Mouse (Mus musculus) cerebellum, postnatal 4 days (tissue): Measurements from ENCODE around the gene Hdlbp.

Experiments
- DNase-seq, 2 experiments: peaks; one replicate each; pipeline ENCODE4 v3.0.0; 2022; ENCODE audit warnings: low spot score in 2 of 2, mixed read lengths in 1 of 2

The Hdlbp gene

GRCm38 (mm10) chr1:93445111-93445821 is 33.3 kb downstream of the Hdlbp start:
- peak; percentile 27 to 52 for DNase-seq

- peak; percentile 32 to 60 for DNase-seq
Observed at GRCm38 (mm10) chr1:93444405-93445110, 34.1 kb downstream of the Hdlbp start.

- DNase-seq: no peak
Observed at GRCm38 (mm10) chr1:93439321-93439720, 39.3 kb downstream of the Hdlbp start.

GRCm38 (mm10) chr1:93432087-93432486 is 46.5 kb downstream of the Hdlbp start:
- DNase-seq: no peak

- no peak for DNase-seq
Observed at GRCm38 (mm10) chr1:93403403-93403802, 75.2 kb downstream of the Hdlbp start.

GRCm38 (mm10) chr1:93401191-93402052 is 77.2 kb downstream of the Hdlbp start:
- DNase-seq: no peak

- DNase-seq: no peak
Observed at GRCm38 (mm10) chr1:93388906-93389305, 89.7 kb downstream of the Hdlbp start.

GRCm38 (mm10) chr1:93387198-93387597 is 91.4 kb downstream of the Hdlbp start:
- no peak for DNase-seq

GRCm38 (mm10) chr1:93379117-93379516 is 99.5 kb downstream of the Hdlbp start:
- DNase-seq: no peak

- no peak for DNase-seq
Observed at GRCm38 (mm10) chr1:93377307-93377706, 101.3 kb downstream of the Hdlbp start.

GRCm38 (mm10) chr1:93373665-93374064 is 105.0 kb downstream of the Hdlbp start, which contains the start of gene Ano7:
Gene Ano7, plus strand, starts transcription at chr1:93373930.
- DNase-seq: no peak

- no peak for DNase-seq
Observed at GRCm38 (mm10) chr1:93365641-93366040, 113.0 kb downstream of the Hdlbp start.

- no peak for DNase-seq
Observed at GRCm38 (mm10) chr1:93362661-93363060, 116.0 kb downstream of the Hdlbp start.
